Mouse (Mus musculus) embryonic stem cell, embryonic (primary cell): ENCODE measurements around the gene Slamf7.

Source experiments
- CTCF ChIA-PET, 4 experiments: fragments of 300-600 bp in 2 of 4; fragments of 350-600 bp in 2 of 4; sonication (Branson Sonifier 250); formaldehyde crosslinking; loops; one replicate each; lab custom pipeline; 2022; ENCODE audit warnings: inconsistent platforms in 2 of 4; lab: Charles Lee
- POLR2A ChIA-PET, 4 experiments: fragments of 300-600 bp in 2 of 4; fragments of 350-600 bp in 2 of 4; sonication (Branson Sonifier 250); formaldehyde crosslinking; loops; one replicate each; lab custom pipeline; 2022; ENCODE audit warnings: antibody characterized with exemption in 4 of 4, inconsistent platforms in 1 of 4; lab: Charles Lee

The Slamf7 gene

DNA sequence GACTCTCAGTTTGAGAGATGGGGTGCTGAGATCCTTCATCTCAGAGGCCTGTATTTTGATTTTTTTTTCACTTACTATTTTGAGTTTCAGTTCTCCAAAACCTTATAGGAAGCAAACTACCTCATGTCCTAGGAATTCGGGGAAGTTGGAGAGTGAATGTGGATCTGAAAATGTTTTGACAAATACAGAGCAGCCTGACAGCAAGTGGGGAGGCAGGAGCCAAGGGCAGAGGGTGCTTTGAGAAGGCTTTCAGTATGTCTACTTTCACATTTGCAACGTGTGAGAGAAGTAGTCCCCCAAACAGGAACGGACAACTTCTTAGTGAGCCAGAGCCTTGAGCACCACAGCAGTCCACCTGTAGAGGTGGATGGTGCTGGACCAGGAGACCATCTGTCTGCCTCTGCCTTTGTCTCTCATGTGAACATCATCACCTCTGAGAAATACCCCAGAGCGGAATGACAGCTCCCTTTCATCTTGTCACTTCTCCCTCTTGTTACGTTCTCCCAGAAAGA lies 6.3 kb downstream of the Slamf7 start:
- POLR2A ChIA-PET: interaction anchor here in 1 of 4 experiments (0.6 kb wide), 1 partner anchor 65 kb away, joined by 3 read pairs; no protein-coding TSS in a partner anchor
- CTCF ChIA-PET: no interaction called here

DNA sequence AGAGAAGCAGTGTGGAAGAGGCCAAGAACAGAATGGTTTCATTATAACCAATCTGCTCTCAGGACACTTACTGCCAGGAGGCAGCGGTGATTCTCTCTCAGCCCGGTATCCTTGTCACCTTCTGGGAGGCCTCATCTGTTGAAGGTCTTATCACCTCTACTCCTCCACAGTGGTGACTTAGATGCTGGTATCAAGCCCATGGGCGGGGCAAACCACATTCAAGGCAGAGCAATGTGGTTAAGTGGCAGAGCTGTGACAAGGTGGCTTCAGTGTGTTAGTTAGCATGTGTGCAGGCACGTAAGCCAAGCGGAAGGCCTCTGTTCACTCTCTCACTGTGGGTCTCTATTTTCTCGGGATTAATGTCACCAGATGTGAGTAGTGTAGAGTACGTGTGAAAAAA lies 9.2 kb downstream of the Slamf7 start:
- POLR2A ChIA-PET: no interaction called here
- CTCF ChIA-PET: interaction anchor here in 1 of 4 experiments (1.1 kb wide), 1 partner anchor 14 kb away, joined by 3 read pairs; no protein-coding TSS in a partner anchor

DNA sequence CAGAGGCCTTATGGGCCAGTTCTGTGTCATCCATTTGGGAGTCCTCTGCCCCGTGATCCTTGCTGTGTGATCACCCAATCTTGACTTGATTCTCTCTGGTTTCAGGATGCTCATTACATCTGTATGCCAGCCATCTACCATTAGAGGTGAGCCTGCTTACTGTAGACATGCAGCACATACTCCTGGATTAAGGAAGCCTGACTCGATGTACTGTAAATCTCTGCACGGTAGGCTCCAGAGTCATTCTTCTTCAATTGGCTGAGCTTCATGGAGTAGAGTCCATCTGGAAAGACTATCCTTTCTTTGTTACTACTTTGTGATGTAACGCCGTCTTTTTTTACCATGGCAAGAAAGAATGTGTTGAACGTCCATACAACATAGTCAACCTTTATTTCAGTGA lies 12.0 kb downstream of the Slamf7 start:
- CTCF ChIA-PET: interaction anchor here in 1 of 4 experiments (1.2 kb wide), 1 partner anchor 30 kb away, joined by 3 read pairs; no protein-coding TSS in a partner anchor

DNA sequence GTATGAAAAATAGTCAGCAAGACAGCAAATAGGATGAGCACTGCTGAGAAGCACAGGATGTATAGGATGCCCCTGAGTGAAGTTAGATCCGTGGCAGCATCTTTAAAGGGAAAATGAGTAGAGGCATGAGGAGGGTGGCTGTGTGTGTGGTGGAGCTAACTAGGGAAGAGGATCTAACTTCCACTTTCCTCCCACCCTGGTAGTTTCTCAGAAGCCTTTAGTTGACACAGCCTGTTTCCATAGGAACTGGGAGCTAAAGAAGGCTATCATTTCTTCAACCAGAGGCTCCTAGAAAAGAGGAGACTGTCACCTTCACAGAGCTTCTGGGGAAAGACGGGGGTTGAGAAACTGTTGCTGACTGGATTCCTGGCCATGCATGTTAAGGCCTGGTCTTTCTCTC lies 14.1 kb downstream of the Slamf7 start:
- ChIA-PET POLR2A (no interaction called here), CTCF (no interaction called here)

More for the DNA sequence above, 12.0 kb downstream of the Slamf7 start:
- POLR2A ChIA-PET: no interaction called here

DNA sequence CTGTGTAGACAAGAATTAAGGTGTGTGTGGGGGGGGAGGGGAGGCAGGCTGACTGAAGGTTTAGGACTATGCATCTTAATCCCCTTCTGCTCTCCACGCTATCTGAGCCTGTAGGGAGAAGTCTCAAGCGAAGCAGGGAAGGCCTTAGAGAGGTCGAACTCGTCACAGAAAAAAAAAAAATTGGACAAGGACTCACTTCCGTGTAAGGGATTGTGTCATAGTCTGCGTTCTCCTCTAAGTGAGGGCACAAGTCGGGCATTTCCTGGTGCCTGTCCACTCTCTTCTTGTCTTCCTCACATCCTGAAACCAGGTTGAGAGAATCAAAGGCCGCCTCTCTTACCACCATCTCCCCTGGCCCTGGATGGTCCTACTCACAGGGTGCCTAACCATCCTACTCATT lies 15.7 kb downstream of the Slamf7 start:
- ChIA-PET CTCF (no interaction called here), POLR2A (no interaction called here)

DNA sequence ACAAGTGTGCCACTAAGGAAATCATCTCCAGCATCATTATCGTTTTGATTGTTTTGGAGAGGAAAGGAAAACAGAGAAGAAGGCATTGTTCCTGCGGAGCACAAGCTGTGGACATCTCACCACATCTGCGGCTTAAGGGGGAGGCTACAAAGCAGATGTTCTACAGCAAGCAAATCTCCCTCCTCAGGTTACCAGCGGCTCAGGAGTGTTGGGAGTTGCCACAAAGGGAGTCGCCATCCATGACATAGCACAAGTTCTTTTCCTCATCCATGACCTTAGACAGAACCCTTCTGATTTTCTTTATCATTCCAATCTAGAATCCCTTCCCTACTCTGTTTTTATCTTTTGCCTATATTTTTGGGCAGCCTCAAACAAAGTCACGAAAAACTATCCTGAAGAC lies 17.1 kb downstream of the Slamf7 start:
- ChIA-PET CTCF (interaction anchor here in 1 of 4 experiments (1.4 kb wide), 1 partner anchor 25 kb away, joined by 4 read pairs; no protein-coding TSS in a partner anchor), POLR2A (interaction anchor here in 1 of 4 experiments (0.6 kb wide), 1 partner anchor 726 kb away, joined by 3 read pairs; no protein-coding TSS in a partner anchor)

DNA sequence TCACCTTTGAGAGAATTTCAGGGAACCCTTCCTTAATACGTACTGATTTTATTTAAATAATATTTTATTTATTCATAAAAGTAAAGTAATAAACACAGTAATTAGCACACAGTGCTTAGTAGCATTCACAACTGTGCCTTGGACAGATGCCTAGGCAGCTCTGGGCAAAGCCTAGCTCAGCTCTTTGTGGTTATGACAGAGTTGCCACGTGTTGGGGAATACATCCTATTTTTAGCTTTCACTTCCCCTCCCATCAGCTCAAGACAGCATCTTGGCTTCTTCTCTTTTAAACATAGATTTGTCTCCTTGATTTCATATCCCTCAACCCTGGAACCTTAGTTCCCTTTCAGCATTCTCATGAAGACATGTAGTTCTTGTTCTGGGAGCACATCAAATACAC lies 21.4 kb downstream of the Slamf7 start:
- ChIA-PET CTCF (interaction anchor here in 1 of 4 experiments (1.0 kb wide), 1 partner anchor 67 kb away, joined by 4 read pairs; no protein-coding TSS in a partner anchor), POLR2A (interaction anchor here in 1 of 4 experiments (0.7 kb wide), 1 partner anchor 451 kb away, joined by 4 read pairs; no protein-coding TSS in a partner anchor)

DNA sequence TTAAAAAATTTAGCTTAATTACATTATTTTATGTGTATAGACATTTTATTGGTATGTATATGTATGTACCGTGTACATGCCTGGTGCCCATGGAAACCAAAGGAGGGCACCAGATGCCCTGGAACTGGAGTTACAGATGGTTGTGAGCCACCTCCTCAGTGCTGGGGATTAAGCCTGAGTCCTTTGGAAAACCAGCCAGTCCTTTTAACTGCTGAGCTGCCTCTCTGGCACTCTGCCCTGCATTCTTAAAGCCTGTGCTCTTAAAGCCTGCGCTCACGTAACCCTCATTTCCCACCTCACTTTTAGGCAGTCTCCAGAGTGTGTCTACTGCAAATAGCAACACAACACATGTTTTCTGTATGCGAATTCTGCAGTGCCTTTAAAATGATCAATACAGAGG lies 21.9 kb downstream of the Slamf7 start:
- ChIA-PET CTCF (interaction anchor here in 1 of 4 experiments (1.0 kb wide), 1 partner anchor 67 kb away, joined by 4 read pairs; no protein-coding TSS in a partner anchor), POLR2A (interaction anchor here in 1 of 4 experiments (0.7 kb wide), 1 partner anchor 450 kb away, joined by 4 read pairs; no protein-coding TSS in a partner anchor)

DNA sequence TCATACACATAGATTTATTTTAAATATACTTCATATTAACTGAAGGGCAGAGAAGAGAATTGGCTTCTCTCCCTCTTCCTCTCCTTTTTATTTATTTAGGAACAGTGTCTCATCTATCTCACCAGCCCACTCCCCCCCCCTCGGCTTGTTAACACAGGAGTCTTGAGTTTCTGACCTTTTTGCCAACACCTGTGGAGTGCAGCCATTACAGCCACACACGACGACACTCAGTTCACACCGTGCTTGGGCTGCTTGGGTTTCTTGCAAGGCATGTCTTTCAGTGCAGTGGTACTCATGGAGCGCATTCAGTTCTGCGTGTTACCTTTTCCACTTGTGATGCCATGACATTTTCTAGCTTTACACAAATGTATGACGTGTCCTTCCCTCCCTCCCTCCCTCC lies 22.8 kb downstream of the Slamf7 start:
- POLR2A ChIA-PET: no interaction called here
- CTCF ChIA-PET: interaction anchor here in 1 of 4 experiments (1.0 kb wide), 1 partner anchor 14 kb away, joined by 3 read pairs; no protein-coding TSS in a partner anchor

DNA sequence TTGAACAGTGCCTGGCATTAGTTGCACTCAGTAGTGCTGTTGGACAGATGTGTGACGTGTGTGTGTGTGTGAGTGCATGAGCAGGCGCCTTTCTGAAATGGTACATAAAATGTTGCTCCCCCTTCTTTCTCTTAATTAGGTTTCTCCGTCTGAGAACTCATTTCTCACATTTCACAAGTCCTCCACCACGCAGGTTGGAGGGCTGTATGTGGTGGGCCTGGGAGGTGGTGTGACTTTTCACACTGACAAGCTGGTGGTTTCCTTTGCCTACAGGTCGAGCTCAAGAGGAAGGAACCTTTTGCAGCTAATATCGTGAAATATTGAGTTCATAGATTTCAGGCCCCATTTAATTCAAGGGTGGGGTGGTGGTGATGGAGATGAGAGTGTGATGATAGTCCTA lies 23.7 kb downstream of the Slamf7 start:
- ChIA-PET POLR2A (no interaction called here), CTCF (interaction anchor here in 2 of 4 experiments (0.6 to 1.0 kb wide), 2 partner anchors 15 to 65 kb away, joined by 3 read pairs; no protein-coding TSS in a partner anchor)

DNA sequence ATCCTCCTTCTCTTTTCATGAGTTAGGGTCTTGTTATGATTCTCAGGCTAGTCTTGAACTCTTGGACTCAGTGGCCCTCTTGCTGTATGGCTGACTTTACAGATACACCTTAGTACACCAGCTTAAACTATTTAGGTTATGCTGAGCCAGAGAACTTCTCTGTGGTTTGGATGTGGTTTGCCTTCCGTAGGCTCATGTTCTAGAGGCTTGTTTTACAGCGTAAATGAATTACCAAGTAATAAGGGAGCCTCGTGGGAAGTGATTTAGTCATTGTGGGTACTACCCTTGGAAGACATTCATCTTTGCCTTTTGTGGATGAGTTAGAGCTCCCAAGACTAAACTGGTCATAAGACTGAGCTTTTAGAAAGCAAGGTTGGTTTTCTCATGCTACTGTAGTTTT lies 25.0 kb downstream of the Slamf7 start:
- CTCF ChIA-PET: no interaction called here
- POLR2A ChIA-PET: no interaction called here

DNA sequence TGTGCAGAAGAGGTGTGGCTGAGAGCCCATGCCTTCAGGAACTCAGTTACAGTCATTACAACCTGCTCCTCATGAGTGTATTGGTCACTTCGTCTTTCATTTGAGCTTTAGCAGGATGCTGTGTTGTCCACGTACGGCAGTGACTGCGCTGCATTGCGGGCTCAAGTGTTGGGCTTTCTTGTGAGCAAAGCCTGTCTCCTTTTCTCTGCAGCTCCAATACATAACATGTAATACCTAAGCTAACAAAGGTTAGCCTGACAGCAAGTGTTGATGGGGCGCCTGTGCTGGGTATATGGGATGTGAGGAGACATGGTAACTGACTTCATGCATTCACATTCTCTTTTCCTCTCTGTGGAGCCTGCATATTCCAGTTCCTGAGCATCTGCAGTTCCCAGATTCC lies 32.7 kb downstream of the Slamf7 start:
- ChIA-PET POLR2A (no interaction called here), CTCF (no interaction called here)

DNA sequence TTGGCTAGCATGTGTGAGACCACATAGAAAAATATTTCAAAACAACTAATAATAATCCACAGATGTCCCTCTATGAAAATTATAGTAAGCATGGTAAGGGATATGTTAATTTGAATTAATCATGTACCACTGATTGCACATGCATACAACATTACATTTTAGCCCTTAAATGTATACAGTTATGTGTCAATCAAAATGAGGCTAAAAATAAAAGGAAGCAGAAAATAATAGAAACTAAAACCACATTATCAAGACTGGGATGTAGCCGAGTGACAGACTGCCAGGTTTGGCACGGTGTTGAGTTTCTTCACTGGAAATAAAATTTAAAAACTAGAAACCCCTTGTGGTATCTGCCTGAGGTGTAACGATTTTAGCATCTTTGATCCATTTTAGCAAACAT lies 33.2 kb downstream of the Slamf7 start:
- ChIA-PET POLR2A (no interaction called here), CTCF (no interaction called here)

DNA sequence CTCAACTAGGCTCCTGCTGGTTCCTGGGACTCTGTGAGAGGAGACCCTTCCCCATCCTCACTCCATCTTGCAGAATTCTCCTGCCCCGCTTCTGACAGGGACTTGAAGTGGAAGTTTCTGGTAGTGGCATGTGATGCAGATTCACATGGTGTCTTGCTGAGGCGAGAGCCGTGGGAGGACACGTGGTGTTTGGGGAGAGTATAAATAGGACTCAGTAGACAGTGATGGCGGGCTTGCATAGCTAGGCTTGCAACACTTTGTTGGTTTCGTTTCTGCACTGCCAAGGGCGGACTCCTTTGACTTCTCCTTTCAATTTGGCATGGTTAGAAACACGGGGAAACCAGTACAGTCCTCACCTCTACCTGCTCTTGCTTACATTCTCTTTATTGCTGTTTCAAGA lies 33.8 kb downstream of the Slamf7 start:
- POLR2A ChIA-PET: no interaction called here

DNA sequence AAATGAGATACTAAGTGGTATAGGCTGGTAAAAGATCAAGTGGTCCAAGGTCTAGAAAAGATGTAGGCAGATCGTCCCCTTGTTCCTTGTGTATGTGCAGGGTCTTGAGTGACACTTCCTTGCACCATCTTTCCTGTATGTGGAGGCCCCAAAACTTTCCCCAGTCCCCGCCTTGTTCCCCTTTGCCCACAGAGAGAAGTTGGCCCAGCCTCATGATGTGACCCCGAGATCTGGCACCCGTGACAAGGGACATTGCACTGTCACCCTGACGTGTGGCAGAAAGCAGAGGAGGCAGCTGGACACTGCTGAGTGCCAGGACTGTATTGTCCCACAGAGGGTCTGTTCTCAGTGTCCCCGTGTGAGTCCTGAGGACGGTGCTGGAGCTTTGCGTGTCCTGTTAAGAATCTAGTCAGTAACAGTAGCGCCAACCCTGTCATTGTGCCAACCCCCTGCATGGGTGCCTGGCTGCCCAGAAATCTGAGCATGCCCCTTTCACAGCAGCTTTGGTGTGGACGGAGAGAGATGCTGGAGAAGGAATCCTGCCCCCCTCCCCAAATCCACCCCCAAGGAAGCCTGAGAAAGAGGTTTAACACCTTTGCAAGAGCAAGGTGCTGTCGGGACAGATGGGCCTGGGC lies 35.8 kb downstream of the Slamf7 start:
- ChIA-PET CTCF (interaction anchor here in 1 of 4 experiments (1.1 kb wide), 1 partner anchor 82 kb away, joined by 3 read pairs; no protein-coding TSS in a partner anchor), POLR2A (interaction anchor here in 1 of 4 experiments (0.5 kb wide), 1 partner anchor 10 kb away, joined by 3 read pairs; the partner anchor contains the start of gene Ly9)

More for the DNA sequence above, 33.8 kb downstream of the Slamf7 start:
- CTCF ChIA-PET: no interaction called here

DNA sequence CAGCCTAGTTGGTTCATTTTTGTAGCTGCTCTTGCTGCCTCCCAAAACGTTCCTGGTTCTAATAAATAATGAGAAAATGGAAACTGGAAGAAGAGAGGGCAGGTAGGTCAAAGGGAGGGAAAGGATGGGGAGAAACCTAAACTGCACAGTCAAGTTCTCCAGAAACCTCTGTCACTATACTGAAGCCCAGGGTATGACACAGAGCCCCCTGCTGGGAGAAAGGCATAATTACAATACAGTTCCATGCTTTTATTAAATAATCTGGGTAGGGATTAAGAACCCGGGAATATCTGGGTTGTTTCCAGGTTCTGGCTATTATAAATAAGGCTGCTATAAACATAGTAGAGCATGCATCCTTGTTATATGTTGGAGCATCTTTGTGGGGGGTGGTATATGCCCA lies 38.9 kb downstream of the Slamf7 start:
- POLR2A ChIA-PET: no interaction called here
- CTCF ChIA-PET: interaction anchor here in 3 of 4 experiments (1.4 to 1.5 kb wide), 3 partner anchors 12 to 50 kb away, joined by 3 to 4 read pairs (median 4); no protein-coding TSS in a partner anchor

DNA sequence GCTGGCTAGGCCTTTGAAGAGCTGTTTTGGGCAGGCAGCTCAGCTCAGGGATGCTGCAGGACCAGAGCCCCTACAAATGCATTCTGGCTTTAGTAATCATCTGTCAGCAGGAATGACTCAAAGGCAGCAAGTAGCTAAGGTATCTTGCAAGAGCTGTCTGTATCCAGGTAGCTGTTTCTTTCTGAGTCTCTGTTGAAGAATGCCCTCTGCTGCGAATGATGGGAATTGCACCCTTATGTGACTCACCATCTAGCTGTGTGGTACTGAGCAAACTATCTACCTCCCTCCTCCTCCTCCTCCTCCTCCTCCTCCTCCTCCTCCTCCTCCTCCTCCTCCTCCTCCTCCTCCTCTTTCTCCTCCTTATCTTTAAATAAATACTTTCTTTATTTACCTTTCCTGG lies 42.1 kb downstream of the Slamf7 start:
- ChIA-PET POLR2A (interaction anchor here in 2 of 4 experiments (0.6 to 1.2 kb wide), 9 partner anchors 41 to 163 kb away, joined by 3 to 9 read pairs (median 4); partner anchors contain the start of gene Alyref2 (in 1 of the 2)), CTCF (interaction anchor here (0.5 to 4.5 kb wide), 58 partner anchors 11 to 1007 kb away, joined by 3 to 85 read pairs (median 4); partner anchors contain the start of genes Cd244a (in 2 of the 4) and Alyref2 (in 1 of the 4))

DNA sequence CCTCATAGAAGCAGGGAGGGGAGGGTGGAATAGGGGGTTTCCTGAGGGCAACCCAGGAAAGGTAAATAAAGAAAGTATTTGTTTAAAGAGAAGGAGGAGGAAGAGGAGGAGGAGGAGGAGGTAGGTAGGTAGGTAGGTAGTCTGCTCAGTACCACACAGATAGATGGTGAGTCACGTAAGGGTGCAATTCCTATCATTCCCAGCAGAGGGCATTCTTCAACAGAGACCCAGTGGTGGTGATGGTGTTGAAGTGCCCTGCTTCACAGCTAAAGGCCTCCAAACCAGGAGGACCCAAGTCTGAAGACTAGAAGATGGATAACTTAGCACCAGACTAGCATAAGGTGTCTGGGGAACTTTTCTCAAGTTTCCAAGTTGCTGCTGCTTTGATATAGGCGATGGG lies 42.8 kb downstream of the Slamf7 start:
- POLR2A ChIA-PET: interaction anchor here in 1 of 4 experiments (0.9 to 1.2 kb wide), 2 partner anchors 44 to 109 kb away, joined by 3 to 4 read pairs; no protein-coding TSS in a partner anchor
- CTCF ChIA-PET: interaction anchor here (0.6 to 4.5 kb wide), 27 partner anchors 11 to 715 kb away, joined by 3 to 85 read pairs (median 3); no protein-coding TSS in a partner anchor

DNA sequence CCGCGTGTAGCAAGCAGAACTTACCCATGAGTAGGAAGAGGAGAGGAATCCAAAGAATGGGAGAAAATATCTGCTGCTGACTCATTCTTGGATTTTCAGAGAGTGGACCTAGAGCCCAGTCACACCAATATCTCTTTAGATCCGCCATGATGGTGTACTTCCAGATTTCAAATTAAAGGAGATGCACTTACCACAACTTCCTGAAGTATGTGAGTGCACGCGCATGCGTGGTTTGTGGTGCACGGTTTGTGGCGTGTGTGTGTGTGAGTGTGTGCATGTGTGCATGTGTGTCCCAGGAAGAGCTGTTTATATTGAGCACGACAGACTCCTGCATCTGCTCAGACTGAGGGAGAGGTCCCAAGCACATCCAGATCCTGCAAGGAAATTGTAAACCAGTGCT lies 45.7 kb downstream of the Slamf7 start, which contains the start of gene Ly9:
Gene Ly9, minus strand, starts transcription at position 235 of the 400 bp plus-strand sequence.
- ChIA-PET CTCF (no interaction called here), POLR2A (interaction anchor here in 1 of 4 experiments (0.6 kb wide), 1 partner anchor 10 kb away, joined by 3 read pairs; no protein-coding TSS in a partner anchor)
